Mouse (Mus musculus) embryonic facial prominence, embryonic 12.5 days (tissue): ENCODE measurements around the gene Rpl29. TPM values are rescaled to one million over a fixed set of nuclear protein-coding genes. Genes with fewer than 3 reads are reported as not detected.

Experiments
- ATAC-seq: fragments of 200-750 bp; cut with Nextera tagmentation; 2 replicates; pipeline ENCODE4 v1.8.0; 2017; ENCODE audit not compliant: insufficient number of reproducible peaks, insufficient read depth, low FRiP score, low TSS enrichment
- H3K27ac ChIP-seq: fragments of 300-500 bp; sonication (generic); 2 replicates; pipeline ENCODE4 v1.5.1; 2016; ENCODE audit warnings: mild to moderate bottlenecking
- H3K27me3 ChIP-seq: fragments of 300-500 bp; sonication (generic); 2 replicates; pipeline ENCODE4 v1.6.1; 2016; ENCODE audit warnings: mild to moderate bottlenecking, moderate library complexity
- H3K36me3 ChIP-seq: fragments of 300-500 bp; sonication (generic); 2 replicates; pipeline ENCODE4 v1.6.1; 2016; ENCODE audit warnings: mild to moderate bottlenecking
- H3K4me1 ChIP-seq: fragments of 300-500 bp; sonication (generic); 2 replicates; pipeline ENCODE4 v1.6.1; 2016
- H3K4me2 ChIP-seq: fragments of 300-500 bp; sonication (generic); replicated peaks from 2 replicates; pipeline ENCODE4 v1.6.1; 2016; ENCODE audit warnings: mild to moderate bottlenecking, moderate library complexity
- H3K4me3 ChIP-seq: fragments of 300-500 bp; sonication (generic); 2 replicates; pipeline ENCODE4 v1.5.1; 2016; ENCODE audit warnings: mild to moderate bottlenecking
- H3K9ac ChIP-seq: fragments of 300-500 bp; sonication (generic); 2 replicates; pipeline ENCODE4 v1.6.1; 2016; ENCODE audit warnings: mild to moderate bottlenecking, moderate library complexity
- H3K9me3 ChIP-seq: fragments of 300-500 bp; sonication (generic); 2 replicates; pipeline ENCODE4 v1.6.1; 2016; ENCODE audit warnings: mild to moderate bottlenecking, moderate library complexity
- WGBS: fragments of 180-500 bp; shearing (Covaris S2); methylation state at CpG from one replicate; pipeline ENCODE4 v1.1.7; 2016; 5-methylcytosine and 5-hydroxymethylcytosine counted together
- polyA plus RNA-seq: library from polyadenylated mRNA; unstranded; fragments of >200 nt; fragmentation: Nextera tagmentation; extraction: Ambion mirVana; gene quantifications from 2 replicates; pipeline ENCODE4 v1.2.1, GENCODE M21; 2016

Gene Rpl29
- polyA plus RNA-seq, 1 experiment from 2014 or later = 882 TPM

DNA sequence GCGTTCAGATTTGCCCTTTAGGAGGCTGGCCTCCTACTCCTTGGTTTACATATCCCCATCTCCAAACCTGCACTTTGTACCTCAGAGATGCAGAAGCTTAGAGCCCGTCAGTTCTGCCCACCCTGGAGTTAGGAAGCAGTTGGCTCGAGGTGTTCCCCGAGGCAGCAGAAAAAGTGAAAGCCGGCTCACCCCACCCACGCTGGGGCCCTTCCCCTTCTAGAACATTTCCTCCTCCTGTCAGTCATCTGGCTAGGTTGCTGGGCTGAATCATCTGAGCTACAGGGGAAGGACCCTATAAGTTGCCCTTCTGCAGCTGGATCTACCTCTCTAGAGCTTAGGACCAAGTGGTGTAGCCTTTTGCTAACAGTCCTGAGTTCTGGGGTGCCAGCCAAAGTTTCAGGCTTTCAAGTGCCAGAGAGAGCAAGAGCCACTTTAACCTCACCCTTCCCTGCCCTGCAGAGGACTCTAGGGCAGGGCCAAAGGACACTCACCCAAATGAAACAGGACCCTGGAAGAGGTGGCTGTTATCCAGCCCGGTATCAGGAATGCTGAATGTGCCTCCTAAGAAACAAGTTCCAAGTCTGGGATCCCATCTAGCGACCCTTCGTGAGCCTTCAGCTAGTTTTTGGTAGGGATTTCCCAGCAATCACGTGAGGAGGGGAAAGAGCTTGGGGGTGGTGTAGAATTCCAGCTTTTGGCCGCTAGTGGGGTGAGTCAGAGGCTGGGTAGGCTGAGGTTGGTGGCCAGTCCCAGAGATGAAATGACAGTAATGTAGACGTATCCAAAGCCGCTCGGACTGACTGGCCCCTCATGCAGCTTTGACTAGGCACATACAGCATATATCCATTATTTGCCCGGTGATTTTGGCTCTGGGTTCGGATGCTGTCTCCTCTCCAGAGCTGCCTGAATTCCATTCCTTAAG, 47.0 kb downstream of the Rpl29 start:
- H3K36me3 ChIP-seq = peaks cover 10% of the 10 kb centered on the region; the same call in 1 of the 2 replicates
- peak; percentile 16 for ATAC-seq
- H3K9me3 ChIP-seq = no peaks in the 10 kb centered on the region
- H3K4me3 ChIP-seq = peak overlapping the region; percentile 83; the same call in 1 of the 2 replicates
- peak overlapping the region; percentile 19 for H3K9ac ChIP-seq
- 27% methylated on average over 16 of the region's 16 CpGs for WGBS
- peak overlapping the region; percentile 70 for H3K27ac ChIP-seq
- peaks cover 42% of the 10 kb centered on the region for H3K4me1 ChIP-seq
- H3K27me3 ChIP-seq = no peaks in the 10 kb centered on the region
- H3K4me2 ChIP-seq = peak overlapping the region; percentile 27

DNA sequence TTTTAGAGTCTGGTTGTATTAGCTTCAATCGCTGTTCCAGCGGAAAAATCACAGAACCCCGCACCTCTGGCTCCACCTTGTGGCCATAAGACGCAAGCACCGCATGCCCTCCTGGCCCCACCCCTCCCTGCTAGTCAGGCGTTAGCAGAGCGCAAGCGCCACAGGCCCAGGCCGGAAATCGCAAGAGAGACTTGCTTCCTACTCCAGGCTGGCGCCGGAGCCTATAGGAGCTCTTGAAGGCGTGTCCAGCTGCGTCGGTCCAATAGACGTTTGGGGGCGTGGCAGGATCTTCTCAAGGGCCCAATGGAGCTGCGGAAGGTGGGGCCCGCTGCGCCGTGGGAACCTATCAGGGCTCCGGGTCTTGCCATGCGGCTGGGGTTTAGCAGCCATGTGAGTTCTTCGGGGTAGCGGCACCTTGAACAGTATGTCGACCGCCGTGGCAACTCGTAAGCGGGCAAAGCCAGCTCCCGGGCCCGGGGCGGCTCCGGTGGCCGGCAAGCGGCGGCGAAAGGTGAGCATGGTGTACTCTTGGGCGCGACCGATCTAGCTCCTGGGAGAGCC, 47.8 kb downstream of the Rpl29 start, which contains the start of gene Parp3:
Gene Parp3 (minus strand): TSS at position 26 of the 561 bp plus-strand sequence.
- Histone ChIP-seq H3K27me3 (no peaks in the 10 kb centered on the region), H3K9me3 (no peaks in the 10 kb centered on the region), H3K36me3 (peaks cover 15% of the 10 kb centered on the region), H3K4me3 (peak within 1 kb of the TSS; percentile 83), H3K27ac (peak within 1 kb of the TSS; percentile 70), H3K9ac (peak within 1 kb of the TSS; percentile 71), H3K4me1 (peaks cover 36% of the 10 kb centered on the region), H3K4me2 (peak within 1 kb of the TSS; percentile 94)
- WGBS = under 1% methylated on average over 41 of the region's 41 CpGs
- ATAC-seq = peak; percentile 96

DNA sequence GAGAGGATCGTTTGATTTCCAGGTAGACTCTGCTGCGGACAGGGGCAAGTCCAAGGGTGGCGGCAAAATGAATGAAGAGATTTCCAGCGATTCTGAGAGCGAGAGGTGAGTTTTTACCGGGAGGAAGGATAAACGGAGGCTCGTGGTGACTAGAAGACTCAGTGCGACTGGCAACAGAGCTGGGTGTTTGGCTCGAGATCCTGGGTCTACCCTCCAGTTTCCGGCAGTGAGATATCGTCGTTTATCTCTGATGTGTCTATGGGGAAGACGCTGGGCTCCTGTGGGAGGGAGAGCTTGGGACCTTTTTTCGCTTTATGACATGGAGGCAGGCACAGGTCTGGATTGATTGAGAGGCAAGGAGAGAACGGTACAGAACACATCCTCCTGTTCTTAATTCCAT, 48.4 kb downstream of the Rpl29 start:
- H3K4me2 ChIP-seq = peak overlapping the region; percentile 94
- peaks cover 21% of the 10 kb centered on the region for H3K36me3 ChIP-seq
- ATAC-seq = no peak
- H3K9ac ChIP-seq = peak overlapping the region; percentile 71
- WGBS = 3% methylated on average over 16 of the region's 16 CpGs
- no peak overlapping the region for H3K27ac ChIP-seq
- peaks cover 30% of the 10 kb centered on the region for H3K4me1 ChIP-seq
- no peaks in the 10 kb centered on the region for H3K27me3 ChIP-seq
- peak overlapping the region; percentile 83 for H3K4me3 ChIP-seq
- H3K9me3 ChIP-seq = no peaks in the 10 kb centered on the region

DNA sequence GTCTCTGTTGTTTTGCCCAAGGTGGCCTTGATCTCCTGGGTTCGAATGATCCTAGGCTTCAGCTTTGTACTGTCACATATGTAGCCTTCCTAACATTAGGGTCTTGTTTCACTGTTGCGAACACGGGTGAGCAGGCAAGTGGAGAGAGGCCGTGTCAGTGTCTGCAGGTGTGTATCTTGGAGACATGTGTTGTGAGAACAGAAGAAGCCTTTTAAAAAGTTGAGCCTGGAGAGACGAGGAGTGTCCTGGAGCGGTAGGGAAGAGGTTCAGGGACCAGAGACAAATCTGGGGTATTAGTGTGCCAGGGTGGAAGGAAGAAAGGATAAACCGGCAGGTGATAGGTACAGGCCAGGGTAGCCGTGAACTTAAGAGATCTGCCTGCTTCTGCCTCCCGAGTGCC, 48.8 kb downstream of the Rpl29 start:
- Histone ChIP-seq H3K4me1 (peaks cover 30% of the 10 kb centered on the region), H3K27ac (no peak overlapping the region), H3K4me3 (peak overlapping the region; percentile 83), H3K36me3 (peaks cover 26% of the 10 kb centered on the region), H3K4me2 (peak overlapping the region; percentile 94), H3K9ac (peak overlapping the region; percentile 71), H3K27me3 (no peaks in the 10 kb centered on the region), H3K9me3 (no peaks in the 10 kb centered on the region)
- 80% methylated on average over 9 of the region's 9 CpGs for WGBS
- ATAC-seq = no peak

DNA sequence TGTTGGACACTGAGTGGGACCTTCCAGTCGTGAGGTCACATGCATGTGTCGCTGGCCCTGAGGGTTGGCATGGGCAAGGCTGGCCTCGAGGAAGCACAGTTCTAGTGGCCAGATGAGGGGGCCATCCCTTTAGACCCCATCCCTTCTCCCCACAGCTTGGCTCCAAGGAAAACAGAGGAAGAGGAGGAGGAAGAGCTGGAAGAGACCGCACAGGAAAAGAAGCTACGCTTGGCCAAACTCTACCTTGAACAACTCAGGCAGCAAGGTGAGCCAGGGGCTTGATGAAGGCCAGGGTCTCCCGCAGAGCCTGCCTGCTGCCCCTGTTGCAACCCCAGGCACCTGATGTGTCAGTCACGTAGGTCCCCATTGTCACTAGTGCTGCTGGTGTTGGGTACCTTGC, 51.3 kb downstream of the Rpl29 start:
- Histone ChIP-seq H3K4me2 (no peak overlapping the region), H3K27ac (no peak overlapping the region), H3K27me3 (no peaks in the 10 kb centered on the region), H3K9ac (no peak overlapping the region), H3K4me1 (peaks cover 15% of the 10 kb centered on the region), H3K9me3 (no peaks in the 10 kb centered on the region), H3K4me3 (no peak overlapping the region), H3K36me3 (peaks cover 47% of the 10 kb centered on the region)
- 90% methylated on average over 7 of the region's 7 CpGs for WGBS
- ATAC-seq = no peak

DNA sequence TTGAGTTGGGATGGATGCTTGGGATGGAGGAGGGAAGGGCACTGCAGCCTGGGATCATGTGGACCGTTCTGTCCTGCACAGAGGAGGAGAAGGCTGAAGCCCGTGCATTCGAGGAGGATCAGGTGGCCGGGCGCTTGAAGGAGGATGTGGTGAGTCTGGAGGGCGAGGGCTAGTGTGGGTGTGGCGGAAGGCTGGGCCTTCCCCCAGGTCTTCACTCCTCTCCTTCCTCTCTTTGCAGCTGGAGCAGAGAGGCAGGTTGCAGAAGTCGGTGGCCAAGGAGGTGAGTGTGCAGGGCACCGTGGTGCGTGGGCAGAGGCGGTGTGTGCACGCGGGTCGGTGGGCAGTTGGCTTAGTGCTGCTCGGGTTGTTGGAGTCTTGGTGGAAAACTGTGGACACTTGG, 51.8 kb downstream of the Rpl29 start:
- 95% methylated on average over 15 of the region's 15 CpGs for WGBS
- Histone ChIP-seq H3K4me1 (peaks cover 13% of the 10 kb centered on the region), H3K9ac (no peak overlapping the region), H3K9me3 (no peaks in the 10 kb centered on the region), H3K4me3 (no peak overlapping the region), H3K27ac (no peak overlapping the region), H3K27me3 (no peaks in the 10 kb centered on the region), H3K4me2 (no peak overlapping the region), H3K36me3 (peaks cover 53% of the 10 kb centered on the region)
- no peak for ATAC-seq

Other genes with a start within 250 kb of the Rpl29 start
- gene Ppm1m, start 229.7 kb upstream of the Rpl29 start, polyA plus RNA-seq = 55.2 and 57.2 TPM in 2 replicates
- gene Twf2, start 226.3 kb upstream of the Rpl29 start, polyA plus RNA-seq = 66.7 and 70.6 TPM in 2 replicates
- gene Tlr9, start 206.9 kb upstream of the Rpl29 start, polyA plus RNA-seq = not detected in 2 replicates
- gene Alas1, start 180.8 kb upstream of the Rpl29 start, polyA plus RNA-seq = 97.8 and 107 TPM in 2 replicates
- gene Poc1a, start 148.4 kb upstream of the Rpl29 start, polyA plus RNA-seq = 25.7 and 27.9 TPM in 2 replicates
- 51.1 and 59.2 TPM in 2 replicates for gene Dusp7, start 60.8 kb upstream of the Rpl29 start, polyA plus RNA-seq
- 49.0 and 49.1 TPM in 2 replicates for gene Acy1, start 8.9 kb downstream of the Rpl29 start, polyA plus RNA-seq
- 12.5 and 14.0 TPM in 2 replicates for gene Abhd14b, start 18.0 kb downstream of the Rpl29 start, polyA plus RNA-seq
- 58.5 and 61.3 TPM in 2 replicates for gene Abhd14a, start 18.2 kb downstream of the Rpl29 start, polyA plus RNA-seq
- 213 and 222 TPM in 2 replicates for gene Pcbp4, start 23.8 kb downstream of the Rpl29 start, polyA plus RNA-seq
- gene Gpr62, start 36.5 kb downstream of the Rpl29 start, polyA plus RNA-seq = 0.62 and 0.70 TPM in 2 replicates
- 52.8 and 57.9 TPM in 2 replicates for gene Rrp9, start 46.5 kb downstream of the Rpl29 start, polyA plus RNA-seq
- 3.7 and 4.6 TPM in 2 replicates for gene Parp3, start 47.5 kb downstream of the Rpl29 start, polyA plus RNA-seq
- not detected in 2 replicates for gene Iqcf1, start 70.5 kb downstream of the Rpl29 start, polyA plus RNA-seq
- gene Iqcf5, start 85.1 kb downstream of the Rpl29 start, polyA plus RNA-seq = not detected in 2 replicates
- not detected in 2 replicates for gene Iqcf3, start 132.2 kb downstream of the Rpl29 start, polyA plus RNA-seq
- gene Iqcf4, start 141.5 kb downstream of the Rpl29 start, polyA plus RNA-seq = not detected in 2 replicates
- not detected in 2 replicates for gene Iqcf6, start 197.1 kb downstream of the Rpl29 start, polyA plus RNA-seq
- 0.93 and 2.0 TPM in 2 replicates for gene Grm2, start 226.6 kb downstream of the Rpl29 start, polyA plus RNA-seq